Mouse (Mus musculus) right cerebral cortex, adult 18-20 months (tissue): Measurements from ENCODE around the gene Taf15.

ENCODE experiments used
- DNase-seq: peaks from one replicate; pipeline ENCODE4 v3.0.0; 2022; ENCODE audit warnings: mixed read lengths

The Taf15 gene

DNA sequence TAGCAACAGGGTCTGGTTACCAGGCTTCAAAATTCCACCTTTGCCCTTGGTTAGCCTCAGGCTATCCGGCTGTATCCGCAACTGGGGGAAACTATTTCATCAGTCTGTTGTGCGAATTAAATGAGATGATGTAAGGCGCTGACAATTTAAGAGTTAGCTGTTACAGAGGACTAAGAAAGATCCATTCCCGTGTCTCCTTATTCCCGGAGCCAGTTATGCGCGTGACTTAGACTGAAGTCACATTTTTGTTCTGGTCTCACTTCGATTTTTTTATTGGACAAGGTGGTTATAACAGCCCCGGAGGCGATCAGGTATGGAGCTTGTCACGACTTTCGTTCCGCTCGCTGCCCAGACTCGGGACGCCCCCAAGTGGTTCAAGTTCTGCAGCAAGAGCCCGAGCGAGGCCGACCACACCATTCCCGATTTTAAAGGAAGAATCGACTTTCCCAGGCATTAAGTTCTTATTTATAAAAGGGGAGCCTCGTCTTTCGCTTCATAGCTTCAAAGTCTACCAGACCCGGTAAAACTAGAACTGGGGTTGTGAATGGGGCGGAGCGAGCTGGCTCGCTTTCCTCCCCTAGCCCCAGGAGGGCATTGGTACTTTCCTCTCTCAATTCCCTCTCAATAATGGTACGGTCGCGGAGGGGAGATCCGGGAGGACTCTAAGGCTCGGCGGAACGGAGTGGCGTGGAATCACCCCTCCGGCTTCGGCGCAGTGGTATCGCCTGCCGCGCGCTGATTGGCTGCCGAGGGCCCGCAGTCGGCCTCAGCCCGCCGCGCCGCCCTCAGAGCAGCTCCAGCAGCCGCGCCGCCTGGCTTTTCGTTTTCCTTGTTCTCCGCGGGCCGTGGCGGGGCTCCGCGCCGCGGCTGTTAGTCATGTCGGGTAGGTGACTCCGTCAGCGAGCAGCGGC lies at the start of gene Taf15:
TSS of gene Taf15 (plus strand) at position 763 of the 911 bp plus-strand sequence.
- peak; percentile 99 for DNase-seq

GRCm38 (mm10) chr11:83424681-83425080 lies 48.2 kb upstream of the Taf15 start:
- DNase-seq = peak; percentile 70

GRCm38 (mm10) chr11:83426964-83427363 lies 45.9 kb upstream of the Taf15 start:
- no peak for DNase-seq

DNA sequence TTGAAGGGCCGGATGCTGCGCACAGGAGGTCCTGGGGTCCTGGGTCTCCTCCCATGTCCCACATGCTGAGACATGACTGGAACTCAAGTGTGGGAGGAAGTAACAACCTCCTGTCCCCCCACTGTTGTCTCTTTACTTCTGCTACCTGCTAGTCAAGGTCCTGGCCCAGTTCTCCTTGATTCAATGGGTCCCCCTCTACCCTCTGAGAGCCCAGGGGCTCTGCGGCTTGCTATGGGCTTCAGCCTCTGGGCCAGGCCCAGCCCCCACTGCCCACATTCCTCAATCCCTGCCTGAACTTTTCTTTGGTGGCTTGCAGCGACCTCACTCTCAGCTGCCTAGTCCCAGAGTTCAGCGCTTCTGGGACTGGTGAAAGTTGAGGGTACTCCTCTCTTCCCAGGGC lies 43.5 kb upstream of the Taf15 start, which contains the start of gene Gas2l2:
TSS of gene Gas2l2 (minus strand) at position 101 of the 400 bp plus-strand sequence.
- DNase-seq = no peak

GRCm38 (mm10) chr11:83432533-83432932 lies 40.4 kb upstream of the Taf15 start:
- DNase-seq = no peak

DNA sequence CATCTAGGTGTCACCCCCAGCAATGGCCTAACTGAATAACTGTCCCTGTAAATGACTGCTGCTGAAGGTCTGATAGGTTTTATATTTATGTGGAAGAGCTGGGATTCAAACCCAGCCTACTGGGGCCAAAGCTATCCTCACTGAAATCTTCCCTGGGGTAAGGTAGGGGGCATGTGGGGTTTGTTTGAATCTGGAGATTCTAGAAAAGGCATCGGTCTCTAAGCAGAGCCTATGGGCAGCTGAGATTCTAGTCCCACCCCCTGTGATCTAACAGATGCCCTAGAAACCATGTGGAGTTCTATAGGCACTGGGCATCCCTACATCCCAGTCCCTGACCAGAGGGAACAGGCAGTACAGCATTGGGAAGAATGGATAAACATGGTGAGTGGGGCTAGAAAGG lies 35.5 kb upstream of the Taf15 start, which contains the start of gene 1700020L24Rik:
TSS of gene 1700020L24Rik (plus strand) at position 301 of the 400 bp plus-strand sequence.
- DNase-seq = no peak

GRCm38 (mm10) chr11:83439426-83440060 lies 33.3 kb upstream of the Taf15 start:
- DNase-seq = no peak

GRCm38 (mm10) chr11:83440081-83441064 lies 32.5 kb upstream of the Taf15 start:
- peak; percentile 83 for DNase-seq

DNA sequence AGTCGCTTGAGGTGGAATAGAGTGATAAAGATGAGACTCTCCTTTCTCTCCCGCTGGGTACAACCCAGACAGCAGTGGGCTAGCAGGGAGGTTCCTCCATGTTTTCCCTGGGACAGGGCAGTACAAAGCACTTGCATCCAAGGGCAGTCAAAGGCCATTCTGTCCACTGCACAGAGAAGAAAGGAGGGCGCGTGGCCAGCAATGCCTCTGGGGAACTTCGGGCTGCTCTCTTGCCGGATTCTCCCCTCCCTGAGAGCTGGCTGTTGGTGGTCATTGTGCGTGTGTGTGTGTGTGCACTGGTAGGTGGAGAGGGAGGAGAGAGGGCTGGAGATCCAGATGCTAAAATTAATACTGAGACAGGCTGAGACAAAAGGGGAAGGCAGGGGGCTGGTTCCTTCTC lies 31.7 kb upstream of the Taf15 start:
- no peak for DNase-seq

- DNase-seq = peak; percentile 72
Measured at GRCm38 (mm10) chr11:83442596-83443267, 30.2 kb upstream of the Taf15 start.

- no peak for DNase-seq
Measured at GRCm38 (mm10) chr11:83443824-83444223, 29.1 kb upstream of the Taf15 start.

GRCm38 (mm10) chr11:83445001-83445400 lies 27.9 kb upstream of the Taf15 start:
- no peak for DNase-seq

GRCm38 (mm10) chr11:83447612-83448011 lies 25.3 kb upstream of the Taf15 start:
- no peak for DNase-seq

- DNase-seq = no peak
Measured at GRCm38 (mm10) chr11:83448021-83448926, 24.6 kb upstream of the Taf15 start.

GRCm38 (mm10) chr11:83448927-83449236 lies 24.0 kb upstream of the Taf15 start:
- no peak for DNase-seq

DNA sequence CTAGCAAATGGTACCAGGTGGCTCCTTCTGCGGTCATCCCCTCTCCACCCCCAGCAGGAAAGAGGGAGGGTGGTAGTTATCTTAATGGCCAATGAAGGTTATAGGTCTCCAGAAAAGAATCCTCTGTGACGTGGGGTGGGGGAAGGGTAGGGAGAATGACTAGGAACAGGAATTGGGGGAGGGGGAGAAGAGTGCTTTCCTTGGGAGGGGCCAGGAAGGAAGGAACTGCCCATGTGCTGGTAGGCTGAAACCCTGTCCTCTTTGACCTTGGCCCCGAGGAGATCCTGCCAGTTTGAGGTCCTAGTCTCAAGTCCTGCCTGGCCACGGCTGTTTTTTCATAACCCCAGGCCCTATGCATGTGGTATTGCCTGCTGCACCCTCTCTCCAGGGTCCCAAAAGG lies 23.6 kb upstream of the Taf15 start:
- no peak for DNase-seq

- DNase-seq = no peak
Measured at GRCm38 (mm10) chr11:83450550-83450949, 22.3 kb upstream of the Taf15 start.

- no peak for DNase-seq
Measured at GRCm38 (mm10) chr11:83451281-83451680, 21.6 kb upstream of the Taf15 start.

DNA sequence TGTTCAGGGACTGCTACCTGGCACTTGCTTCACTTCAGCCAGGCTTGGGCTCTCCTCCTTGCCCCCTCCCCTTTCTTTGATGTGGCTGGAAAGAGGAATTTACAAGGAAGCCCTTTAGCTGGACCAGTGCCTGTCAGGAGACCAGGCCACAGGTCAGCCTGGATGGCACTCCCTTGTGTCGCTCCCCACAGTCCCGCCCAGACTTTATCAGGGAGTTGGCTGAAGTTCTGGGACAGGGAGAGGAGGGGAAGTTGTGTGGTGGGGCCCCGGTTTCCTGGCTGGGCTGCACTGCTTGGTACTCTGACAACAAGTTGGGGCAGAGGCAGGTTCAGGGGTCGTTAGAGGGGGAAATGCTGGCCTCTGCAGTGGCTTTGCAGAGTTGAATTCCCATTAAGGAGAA lies 18.3 kb upstream of the Taf15 start:
- DNase-seq = no peak

DNA sequence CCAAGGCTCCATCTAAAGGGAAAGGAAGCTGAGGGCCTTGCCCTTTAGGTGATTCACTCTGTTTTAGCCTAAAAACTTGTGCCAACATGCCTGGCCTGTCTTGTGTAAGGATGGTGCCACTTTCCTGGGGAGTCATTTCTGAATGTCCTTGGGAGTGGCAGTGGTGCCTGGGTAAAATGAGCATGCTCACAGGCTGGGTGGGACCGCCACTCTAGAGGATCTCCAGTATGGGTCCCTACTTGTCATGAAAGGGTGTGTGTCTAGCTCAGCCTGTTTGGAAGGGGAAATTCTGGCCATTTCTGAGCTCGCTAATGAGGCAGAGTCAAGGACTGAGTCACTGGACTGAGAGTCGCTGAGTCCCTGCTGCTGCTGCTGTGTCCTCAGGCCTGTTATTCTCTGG lies 17.3 kb upstream of the Taf15 start:
- DNase-seq = no peak

DNA sequence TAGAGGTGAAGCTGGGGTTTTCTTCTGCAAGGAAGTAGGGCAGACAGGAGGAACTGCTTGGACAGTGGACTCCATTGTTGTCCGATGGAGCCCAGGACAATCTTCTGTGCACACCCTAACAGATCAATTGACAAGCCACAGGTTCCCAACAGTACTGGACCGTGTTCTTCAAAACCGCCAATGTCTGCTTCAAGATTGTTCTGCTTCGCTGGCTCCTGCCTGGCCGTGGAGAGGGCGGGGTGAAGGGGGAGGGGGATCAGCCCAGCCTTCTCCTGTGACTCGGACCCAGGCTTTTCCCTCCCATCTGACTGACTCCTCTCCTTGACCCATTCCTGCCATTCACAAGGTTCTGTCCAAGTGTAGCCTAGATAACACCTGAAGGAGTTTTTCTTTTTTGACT lies 15.6 kb upstream of the Taf15 start:
- no peak for DNase-seq
